Mouse (Mus musculus) liver, embryonic 14.5 days (tissue): ENCODE results near the gene Fcgr1.

ENCODE experiments used
- CTCF ChIP-seq: IDR thresholded peaks from 2 replicates; pipeline ENCODE4 v1.5.1; 2016; ENCODE audit warnings: antibody characterized with exemption, low read depth, control low read depth
- EP300 ChIP-seq: IDR thresholded peaks from 2 replicates; pipeline ENCODE4 v1.6.1; 2016; ENCODE audit warnings: antibody characterized with exemption, low read depth

- TF ChIP-seq CTCF (no peak), EP300 (no peak)
Observed at GRCm38 (mm10) chr3:96337269-96337668, 43.5 kb upstream of the Fcgr1 start.
